Mouse (Mus musculus): ENCODE results near the gene Gm11020.
"Not testable (repeated sequence)": the region's sequence is repeated elsewhere in the genome, so short reads cannot be mapped to it uniquely, and the experiment has no call there.

DNA sequence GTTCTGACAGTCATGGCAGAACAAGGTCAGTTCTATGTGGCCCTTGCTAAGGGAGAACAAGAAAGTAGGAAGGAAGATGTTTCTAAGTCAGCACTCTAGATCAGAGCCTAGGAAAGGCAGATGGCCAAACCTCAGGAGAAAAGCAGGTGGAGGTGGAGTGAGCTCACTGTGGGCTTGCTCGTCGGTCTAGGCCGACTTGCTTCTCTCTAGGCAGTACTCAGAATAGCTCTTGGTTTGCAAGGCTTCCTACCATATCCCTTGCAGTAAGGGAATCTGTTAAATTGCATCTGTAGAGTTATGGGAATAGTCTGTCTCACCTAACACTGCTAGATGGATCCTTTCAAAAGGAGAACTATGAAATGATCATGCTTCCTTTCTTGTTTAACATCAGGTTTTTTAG lies 9.3 kb upstream of the Gm11020 start:
- TF ChIP-seq CTCF, POLR2A (IDR thresholded peaks at IDR 0.05; ENCODE audit: extremely low read depth, insufficient read depth, low read length): not testable (repeated sequence)

Measured in cortical plate, adult 2 months (tissue).